In genomic region chr5:121115391-121116157, GRCm38 (mm10) we compare ENCODE assay signal across 11 mouse cellular contexts.
A peak's percentile ranks its signal among the peaks of the same experiment; 100 is the strongest.
DNase-seq lines count a peak whose midpoint lies in the region; ATAC-seq and TF ChIP-seq lines count a peak whose summit lies in the region.
"Had no signal": no experiment of that assay in that cellular context is flagged by ENCODE, and none has a peak within 500 bp of the region (broad histone marks: within the 10 kb centered on the region; RNA-seq: fewer than 3 reads in every experiment).

No protein-coding gene starts in this region.

- no peaks in the 10 kb centered on the region for H3K9me3 ChIP-seq in hindbrain, embryonic 16.5 days (ENCODE audit: control insufficient read depth, low read length)
- H3K9me3 ChIP-seq in midbrain, embryonic 12.5 days: no peaks in the 10 kb centered on the region
- no peaks in the 10 kb centered on the region for H3K9me3 ChIP-seq in heart, embryonic 10.5 days
- H3K9me3 ChIP-seq in intestine, postnatal 0 days (ENCODE audit: control insufficient read depth): no peaks in the 10 kb centered on the region

- DNase-seq in right cerebral cortex, adult 18-20 months: peak; percentile 65
- DNase-seq in right cerebral cortex, postnatal 14 days: no peak
- no peak for DNase-seq in heart, embryonic 10.5 days (ENCODE audit: low spot score)
- no peak for DNase-seq in kidney, adult 18-20 months
- DNase-seq: kidney, adult 11 months; lung, embryonic 14.5 days had no signal

- no peaks in the 10 kb centered on the region for H3K36me3 ChIP-seq in hindbrain, embryonic 16.5 days (ENCODE audit: control insufficient read depth, insufficient read depth, low read length)
- H3K36me3 ChIP-seq in midbrain, embryonic 12.5 days: no peaks in the 10 kb centered on the region
- H3K36me3 ChIP-seq in heart, embryonic 10.5 days: no peaks in the 10 kb centered on the region
- no peaks in the 10 kb centered on the region for H3K36me3 ChIP-seq in intestine, postnatal 0 days (ENCODE audit: control insufficient read depth, insufficient read depth)

- H3K27me3 ChIP-seq in hindbrain, embryonic 16.5 days (replicated peaks; ENCODE audit: control insufficient read depth, insufficient read depth, low read length): no peaks in the 10 kb centered on the region
- no peaks in the 10 kb centered on the region for H3K27me3 ChIP-seq in midbrain, embryonic 12.5 days
- no peaks in the 10 kb centered on the region for H3K27me3 ChIP-seq in heart, embryonic 10.5 days (ENCODE audit: insufficient read depth, poor library complexity, severe bottlenecking)
- H3K27me3 ChIP-seq in intestine, postnatal 0 days (replicated peaks; ENCODE audit: control insufficient read depth, insufficient read depth, low read length): no peaks in the 10 kb centered on the region
- H3K27me3 ChIP-seq: CH12.LX had no signal

- no peak for TF ChIP-seq CTCF in intestine, postnatal 0 days (IDR thresholded peaks at IDR 0.05; ENCODE audit: low read depth)

- peak overlapping the region; percentile 26; the same call in 1 of the 2 replicates for H3K4me2 ChIP-seq in hindbrain, embryonic 16.5 days (ENCODE audit: low read length)
- H3K4me2 ChIP-seq in midbrain, embryonic 12.5 days (replicated peaks): peak overlapping the region; percentile 31
- no peak overlapping the region for H3K4me2 ChIP-seq in intestine, postnatal 0 days (replicated peaks; ENCODE audit: low read depth)
- H3K4me2 ChIP-seq: lung, embryonic 14.5 days had no signal

- peak; percentile 86 for ATAC-seq in hindbrain, embryonic 16.5 days
- ATAC-seq in midbrain, embryonic 12.5 days (ENCODE audit: low FRiP score, low read depth): peak; percentile 85
- no peak for ATAC-seq in megakaryocyte-erythroid progenitor cell, adult 5-6 weeks (replicated peaks; ENCODE audit: low FRiP score, low TSS enrichment, poor library complexity, severe bottlenecking)
- no peak for ATAC-seq in intestine, postnatal 0 days

- WGBS in hindbrain, embryonic 16.5 days: 25% methylated on average over 8 of the region's 8 CpGs
- 41% methylated on average over 8 of the region's 8 CpGs for WGBS in midbrain, embryonic 12.5 days
- WGBS in heart, embryonic 10.5 days: 63% methylated on average over 8 of the region's 8 CpGs
- WGBS in intestine, postnatal 0 days: 66% methylated on average over 8 of the region's 8 CpGs

- peaks cover 37% of the 10 kb centered on the region for H3K4me1 ChIP-seq in hindbrain, embryonic 16.5 days (ENCODE audit: control insufficient read depth, insufficient read depth, low read depth, low read length)
- peaks cover 35% of the 10 kb centered on the region for H3K4me1 ChIP-seq in midbrain, embryonic 12.5 days
- H3K4me1 ChIP-seq in heart, embryonic 10.5 days: peaks cover 34% of the 10 kb centered on the region
- no peaks in the 10 kb centered on the region for H3K4me1 ChIP-seq in intestine, postnatal 0 days (replicated peaks; ENCODE audit: control insufficient read depth, insufficient read depth, low read length)

- no peak overlapping the region for H3K4me3 ChIP-seq in hindbrain, embryonic 16.5 days (ENCODE audit: low read length)
- H3K4me3 ChIP-seq in midbrain, embryonic 12.5 days: no peak overlapping the region
- H3K4me3 ChIP-seq in heart, embryonic 10.5 days: no peak overlapping the region
- no peak overlapping the region for H3K4me3 ChIP-seq in intestine, postnatal 0 days (ENCODE audit: low read depth, low read length)

- H3K9ac ChIP-seq in hindbrain, embryonic 16.5 days (ENCODE audit: low read depth, low read length): peak overlapping the region; percentile 39; the same call in 1 of the 2 replicates
- no peak overlapping the region for H3K9ac ChIP-seq in midbrain, embryonic 12.5 days (replicated peaks)
- no peak overlapping the region for H3K9ac ChIP-seq in intestine, postnatal 0 days (ENCODE audit: low read depth, low read length)
- H3K9ac ChIP-seq: lung, embryonic 14.5 days had no signal

- H3K27ac ChIP-seq in hindbrain, embryonic 16.5 days (ENCODE audit: low read depth, low read length): peak overlapping the region; percentile 85
- H3K27ac ChIP-seq in midbrain, embryonic 12.5 days (replicated peaks): peak overlapping the region; percentile 86
- H3K27ac ChIP-seq in heart, embryonic 10.5 days: no peak overlapping the region
- H3K27ac ChIP-seq in intestine, postnatal 0 days (ENCODE audit: low read depth, low read length): no peak overlapping the region

Comparison
In these comparisons a context has a peak if more than half of its experiments do, and no peak if none do; other contexts are left out.
1. ATAC-seq: peak in hindbrain, embryonic 16.5 days (single experiment) and midbrain, embryonic 12.5 days (single experiment); none in megakaryocyte-erythroid progenitor cell, adult 5-6 weeks (single experiment) and intestine, postnatal 0 days (single experiment).
2. H3K27ac ChIP-seq: peak in hindbrain, embryonic 16.5 days (single experiment) and midbrain, embryonic 12.5 days (single experiment); none in heart, embryonic 10.5 days (single experiment) and intestine, postnatal 0 days (single experiment).